Mouse (Mus musculus) limb, embryonic 14.5 days (tissue): ENCODE measurements around the gene Wnt1. TPM values are rescaled to one million over a fixed set of nuclear protein-coding genes. Genes with fewer than 3 reads are reported as not detected.

ENCODE experiments used
- ATAC-seq: fragments of 200-750 bp; cut with Nextera tagmentation; 2 replicates; pipeline ENCODE4 v1.8.0; 2017; ENCODE audit warnings: low read depth, moderate number of reproducible peaks, moderate TSS enrichment; ENCODE audit not compliant: low FRiP score
- DNase-seq: peaks from one replicate; pipeline ENCODE4 v3.0.0-alpha.2; 2015; ENCODE audit warnings: low spot score
- H3K27ac ChIP-seq: fragments of 300-500 bp; sonication (generic); replicated peaks from 2 replicates; pipeline ENCODE4 v1.5.1; 2014; ENCODE audit warnings: low read depth, mild to moderate bottlenecking, low read length, moderate library complexity, mixed read lengths
- H3K27me3 ChIP-seq: fragments of 300-500 bp; sonication (generic); 2 replicates; pipeline ENCODE4 v1.6.1; 2014; ENCODE audit warnings: low read length, mixed read lengths; ENCODE audit not compliant: control insufficient read depth, insufficient read depth
- H3K36me3 ChIP-seq: fragments of 300-500 bp; sonication (generic); 2 replicates; pipeline ENCODE4 v1.6.1; 2014; ENCODE audit warnings: mild to moderate bottlenecking, low read length, moderate library complexity, mixed read lengths; ENCODE audit not compliant: control insufficient read depth, insufficient read depth
- H3K4me1 ChIP-seq: fragments of 300-500 bp; sonication (generic); 2 replicates; pipeline ENCODE4 v1.6.1; 2014; ENCODE audit warnings: antibody characterized with exemption, low read length, mixed read lengths; ENCODE audit not compliant: control insufficient read depth, insufficient read depth
- H3K4me2 ChIP-seq: fragments of 300-500 bp; sonication (generic); replicated peaks from 2 replicates; pipeline ENCODE4 v1.6.1; 2014; ENCODE audit warnings: low read depth, mild to moderate bottlenecking, low read length, moderate library complexity; ENCODE audit not compliant: severe bottlenecking
- H3K4me3 ChIP-seq: fragments of 300-500 bp; sonication (generic); replicated peaks from 2 replicates; pipeline ENCODE4 v1.5.1; 2014; ENCODE audit warnings: low read length
- H3K9ac ChIP-seq: fragments of 300-500 bp; sonication (generic); 2 replicates; pipeline ENCODE4 v1.6.1; 2014; ENCODE audit warnings: mild to moderate bottlenecking, low read depth, low read length, moderate library complexity; ENCODE audit not compliant: severe bottlenecking
- H3K9me3 ChIP-seq: fragments of 300-500 bp; sonication (generic); 2 replicates; pipeline ENCODE4 v1.6.1; 2016; ENCODE audit warnings: low read length; ENCODE audit not compliant: control insufficient read depth
- POLR2A ChIP-seq: fragments of 200-500 bp; IDR thresholded peaks from 2 replicates; pipeline ENCODE4 v1.8.0; 2012; ENCODE audit warnings: inconsistent platforms, mild to moderate bottlenecking, moderate library complexity, borderline replicate concordance; ENCODE audit not compliant: insufficient read depth, insufficient read length; ENCODE audit errors: extremely low read depth
- WGBS: fragments of 180-500 bp; shearing (Covaris S2); extraction: QIAGEN DNeasy Blood & Tissue Kit; methylation state at CpG from one replicate; pipeline ENCODE4 v1.1.7; 2014; 5-methylcytosine and 5-hydroxymethylcytosine counted together
- polyA plus RNA-seq, 2 experiments: library from polyadenylated mRNA; depleted of rRNA in 1 of 2; stranded (reverse) in 1 of 2; unstranded in 1 of 2; fragments of >200 nt; fragmentation: Nextera tagmentation in 1 of 2; extraction: Ambion mirVana in 1 of 2; gene quantifications; 2 replicates each; pipeline versions ENCODE4 v1.2.1 to v1.2.3; 2012 to 2014

Gene Wnt1
- polyA plus RNA-seq, 2 experiments = not detected

GRCm38 (mm10) chr15:98831684-98832035 lies 42.0 kb downstream of the Wnt1 start:
- Histone ChIP-seq H3K4me1 (peaks cover 6% of the 10 kb centered on the region; the same call in 1 of the 2 replicates), H3K9ac (peak overlapping the region; percentile 78; the same call in 1 of the 2 replicates), H3K9me3 (no peaks in the 10 kb centered on the region), H3K4me2 (peak overlapping the region; percentile 50), H3K27me3 (no peaks in the 10 kb centered on the region), H3K36me3 (peaks cover 42% of the 10 kb centered on the region), H3K27ac (peak overlapping the region; percentile 89), H3K4me3 (peak overlapping the region; percentile 53)
- DNase-seq (no peak), ATAC-seq (peak; percentile 24; the same call in 1 of the 2 replicates)
- 15% methylated on average over 9 of the region's 9 CpGs for WGBS
- no peak for TF ChIP-seq POLR2A

- H3K4me1 ChIP-seq = peaks cover 6% of the 10 kb centered on the region; the same call in 1 of the 2 replicates
- no peaks in the 10 kb centered on the region for H3K27me3 ChIP-seq
- WGBS = 64% methylated on average over 12 of the region's 12 CpGs
- H3K4me3 ChIP-seq = no peak overlapping the region
- H3K9me3 ChIP-seq = no peaks in the 10 kb centered on the region
- H3K36me3 ChIP-seq = peaks cover 50% of the 10 kb centered on the region
- DNase-seq (no peak), ATAC-seq (no peak)
- peak overlapping the region; percentile 50 for H3K4me2 ChIP-seq
- H3K27ac ChIP-seq = peak overlapping the region; percentile 89; the same call in 1 of the 2 replicates
- peak overlapping the region; percentile 78; the same call in 1 of the 2 replicates for H3K9ac ChIP-seq
- no peak for TF ChIP-seq POLR2A
Measured at GRCm38 (mm10) chr15:98832161-98833058, 42.8 kb downstream of the Wnt1 start.

DNA sequence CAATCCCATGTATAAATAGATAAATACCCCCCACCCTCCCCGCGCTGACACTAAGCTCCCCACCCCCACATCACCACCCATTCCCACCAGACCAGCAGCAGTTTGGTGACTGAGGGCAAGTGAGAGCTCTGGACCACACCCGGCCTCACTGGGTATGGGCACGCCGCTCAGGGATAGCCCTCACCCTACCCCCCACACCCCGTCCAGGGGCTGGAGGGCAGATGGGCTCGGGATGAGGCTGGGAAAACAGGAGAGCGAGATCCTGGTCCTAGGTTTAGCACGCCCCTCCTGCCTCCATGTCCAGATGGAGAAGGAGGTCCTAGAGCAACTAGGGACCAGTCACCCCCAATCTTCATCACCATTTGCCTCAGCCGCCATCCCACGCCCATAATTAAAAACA lies 43.6 kb downstream of the Wnt1 start:
- WGBS = 88% methylated on average over 11 of the region's 11 CpGs
- peaks cover 57% of the 10 kb centered on the region for H3K36me3 ChIP-seq
- no peak overlapping the region for H3K4me2 ChIP-seq

DNA sequence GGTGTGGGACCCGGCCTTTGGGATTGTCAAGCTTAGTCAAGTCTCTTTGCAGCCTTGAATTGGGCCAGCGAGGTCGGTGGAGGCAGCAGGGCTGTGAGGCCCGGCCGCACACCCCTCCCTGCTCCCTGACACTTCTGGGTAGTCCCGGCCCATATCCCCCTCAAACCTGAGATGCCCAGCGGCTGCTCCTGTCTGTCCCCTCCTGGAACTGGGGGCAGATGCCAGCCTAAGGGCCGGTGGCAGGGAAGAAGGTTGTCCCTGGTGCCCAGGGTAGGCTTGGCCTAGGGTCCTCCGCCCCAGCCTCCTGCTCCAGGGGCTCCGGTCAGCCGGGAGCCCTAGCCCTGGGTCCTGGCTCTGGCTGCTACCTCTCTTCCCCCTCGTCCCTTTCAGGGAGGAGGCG lies 44.4 kb downstream of the Wnt1 start:
- Histone ChIP-seq H3K9ac (no peak overlapping the region), H3K4me3 (no peak overlapping the region), H3K4me1 (peaks cover 6% of the 10 kb centered on the region; the same call in 1 of the 2 replicates), H3K9me3 (no peaks in the 10 kb centered on the region), H3K27me3 (no peaks in the 10 kb centered on the region), H3K4me2 (no peak overlapping the region), H3K27ac (no peak overlapping the region), H3K36me3 (peaks cover 65% of the 10 kb centered on the region)
- ATAC-seq (no peak), DNase-seq (no peak)
- 85% methylated on average over 13 of the region's 13 CpGs for WGBS
- no peak for TF ChIP-seq POLR2A

More for the DNA sequence above, 43.6 kb downstream of the Wnt1 start:
- DNase-seq (no peak), ATAC-seq (no peak)
- Histone ChIP-seq H3K4me1 (peaks cover 6% of the 10 kb centered on the region; the same call in 1 of the 2 replicates), H3K4me3 (no peak overlapping the region), H3K9ac (no peak overlapping the region), H3K27me3 (no peaks in the 10 kb centered on the region), H3K27ac (no peak overlapping the region), H3K9me3 (no peaks in the 10 kb centered on the region)
- TF ChIP-seq POLR2A = no peak

GRCm38 (mm10) chr15:98835291-98835690 lies 45.6 kb downstream of the Wnt1 start:
- no peak for TF ChIP-seq POLR2A
- H3K9ac ChIP-seq = no peak overlapping the region
- H3K27me3 ChIP-seq = no peaks in the 10 kb centered on the region
- no peak overlapping the region for H3K4me2 ChIP-seq
- ATAC-seq (no peak), DNase-seq (no peak)
- H3K9me3 ChIP-seq = no peaks in the 10 kb centered on the region
- H3K36me3 ChIP-seq = peaks cover 77% of the 10 kb centered on the region
- no peak overlapping the region for H3K4me3 ChIP-seq
- H3K4me1 ChIP-seq = no peaks in the 10 kb centered on the region
- H3K27ac ChIP-seq = no peak overlapping the region
- WGBS = 94% methylated on average over 14 of the region's 14 CpGs
